Mouse (Mus musculus) adrenal gland, adult 2 months (tissue): ENCODE results near the gene Sema3c. TPM values are rescaled to one million over a fixed set of nuclear protein-coding genes. Genes with fewer than 3 reads are reported as not detected.

Experiments
- DNase-seq: peaks from one replicate; pipeline ENCODE4 v3.0.0; 2021
- polyA plus RNA-seq: library from polyadenylated mRNA; depleted of rRNA; stranded (reverse); fragments of >200 nt; gene quantifications from 2 replicates; pipeline ENCODE4 v1.2.3, GENCODE M21; 2012
- total RNA-seq, 2 experiments: library from RNA; stranded (reverse); gene quantifications; 2 replicates each; pipeline ENCODE4 v1.2.3; 2021

The Sema3c gene
- total and polyA plus RNA-seq, 3 experiments, result 1.8 to 10.9 (median 7.8) TPM

GRCm38 (mm10) chr5:17647643-17648226 lies 73.7 kb downstream of the Sema3c start:
- no peak for DNase-seq

- no peak for DNase-seq
Observed at GRCm38 (mm10) chr5:17648865-17649542, 74.9 kb downstream of the Sema3c start.

- no peak for DNase-seq
Observed at GRCm38 (mm10) chr5:17661223-17661622, 87.1 kb downstream of the Sema3c start.

- no peak for DNase-seq
Observed at GRCm38 (mm10) chr5:17671356-17671755, 97.3 kb downstream of the Sema3c start.

- no peak for DNase-seq
Observed at GRCm38 (mm10) chr5:17680862-17681261, 106.8 kb downstream of the Sema3c start.

- DNase-seq, result no peak
Observed at GRCm38 (mm10) chr5:17689121-17689520, 115.0 kb downstream of the Sema3c start.

- no peak for DNase-seq
Observed at GRCm38 (mm10) chr5:17689604-17690003, 115.5 kb downstream of the Sema3c start.

GRCm38 (mm10) chr5:17695366-17695765 lies 121.3 kb downstream of the Sema3c start:
- DNase-seq, result no peak

GRCm38 (mm10) chr5:17698905-17699304 lies 124.8 kb downstream of the Sema3c start:
- DNase-seq, result no peak

- no peak for DNase-seq
Observed at GRCm38 (mm10) chr5:17704160-17704559, 130.1 kb downstream of the Sema3c start.

- no peak for DNase-seq
Observed at GRCm38 (mm10) chr5:17707086-17707485, 133.0 kb downstream of the Sema3c start.

- no peak for DNase-seq
Observed at GRCm38 (mm10) chr5:17712374-17712773, 138.3 kb downstream of the Sema3c start.

GRCm38 (mm10) chr5:17715206-17715605 lies 141.1 kb downstream of the Sema3c start:
- no peak for DNase-seq

- no peak for DNase-seq
Observed at GRCm38 (mm10) chr5:17720011-17720410, 145.9 kb downstream of the Sema3c start.

- no peak for DNase-seq
Observed at GRCm38 (mm10) chr5:17724031-17724430, 149.9 kb downstream of the Sema3c start.

GRCm38 (mm10) chr5:17728047-17728446 lies 154.0 kb downstream of the Sema3c start:
- no peak for DNase-seq

GRCm38 (mm10) chr5:17739805-17740204 lies 165.7 kb downstream of the Sema3c start:
- DNase-seq, result no peak

- DNase-seq, result no peak
Observed at GRCm38 (mm10) chr5:17746520-17746919, 172.4 kb downstream of the Sema3c start.

GRCm38 (mm10) chr5:17747143-17747542 lies 173.1 kb downstream of the Sema3c start:
- DNase-seq, result no peak

GRCm38 (mm10) chr5:17748293-17748692 lies 174.2 kb downstream of the Sema3c start:
- DNase-seq, result no peak

- DNase-seq, result no peak
Observed at GRCm38 (mm10) chr5:17753471-17754005, 179.5 kb downstream of the Sema3c start.

GRCm38 (mm10) chr5:17766006-17766677 lies 192.1 kb downstream of the Sema3c start:
- no peak for DNase-seq

- no peak for DNase-seq
Observed at GRCm38 (mm10) chr5:17770328-17770727, 196.2 kb downstream of the Sema3c start.
